Mouse (Mus musculus): Measurements from ENCODE around the gene Gpr176. TPM values are rescaled to one million over a fixed set of nuclear protein-coding genes. Genes with fewer than 3 reads are reported as not detected.
"Not testable (repeated sequence)": the region's sequence is repeated elsewhere in the genome, so short reads cannot be mapped to it uniquely, and the experiment has no call there.

Gene Gpr176
- polyA plus RNA-seq, 1 experiment from 2014 or later = 0.57 TPM

GRCm38 (mm10) chr2:118301041-118301545 is 72.1 kb downstream of the Gpr176 start:
- Histone ChIP-seq H3K4me1 (replicated peaks; ENCODE audit: control insufficient read depth, insufficient read depth, low read length) (no peaks in the 10 kb centered on the region), H3K27ac (ENCODE audit: low read depth, low read length) (no peak overlapping the region), H3K4me2 (replicated peaks; ENCODE audit: low read depth) (no peak overlapping the region), H3K4me3 (ENCODE audit: low read depth, low read length) (no peak overlapping the region), H3K36me3 (ENCODE audit: control insufficient read depth, insufficient read depth) (no peaks in the 10 kb centered on the region), H3K27me3 (replicated peaks; ENCODE audit: control insufficient read depth, insufficient read depth, low read length) (no peaks in the 10 kb centered on the region), H3K9me3 (ENCODE audit: control insufficient read depth) (no peaks in the 10 kb centered on the region), H3K9ac (ENCODE audit: low read depth, low read length) (no peak overlapping the region)
- WGBS = 85% methylated on average over 8 of the region's 8 CpGs
- ATAC-seq = no peak
- TF ChIP-seq CTCF (IDR thresholded peaks at IDR 0.05; ENCODE audit: low read depth) = no peak

GRCm38 (mm10) chr2:118299981-118300380 is 73.2 kb downstream of the Gpr176 start:
- no peak overlapping the region for H3K27ac ChIP-seq (ENCODE audit: low read depth, low read length)
- no peaks in the 10 kb centered on the region for H3K27me3 ChIP-seq (replicated peaks; ENCODE audit: control insufficient read depth, insufficient read depth, low read length)
- WGBS = 89% methylated on average over 2 of the region's 2 CpGs
- H3K4me2 ChIP-seq (replicated peaks; ENCODE audit: low read depth) = no peak overlapping the region
- H3K36me3 ChIP-seq (ENCODE audit: control insufficient read depth, insufficient read depth) = no peaks in the 10 kb centered on the region
- no peak for TF ChIP-seq CTCF (IDR thresholded peaks at IDR 0.05; ENCODE audit: low read depth)
- no peaks in the 10 kb centered on the region for H3K4me1 ChIP-seq (replicated peaks; ENCODE audit: control insufficient read depth, insufficient read depth, low read length)
- H3K9me3 ChIP-seq (ENCODE audit: control insufficient read depth) = no peaks in the 10 kb centered on the region
- ATAC-seq = no peak
- no peak overlapping the region for H3K4me3 ChIP-seq (ENCODE audit: low read depth, low read length)
- no peak overlapping the region for H3K9ac ChIP-seq (ENCODE audit: low read depth, low read length)

- H3K36me3 ChIP-seq (ENCODE audit: control insufficient read depth, insufficient read depth) = no peaks in the 10 kb centered on the region
- no peak overlapping the region for H3K27ac ChIP-seq (ENCODE audit: low read depth, low read length)
- no peak overlapping the region for H3K4me2 ChIP-seq (replicated peaks; ENCODE audit: low read depth)
- H3K9ac ChIP-seq (ENCODE audit: low read depth, low read length) = no peak overlapping the region
- 83% methylated on average over 4 of the region's 4 CpGs for WGBS
- H3K4me3 ChIP-seq (ENCODE audit: low read depth, low read length) = no peak overlapping the region
- ATAC-seq = no peak
- no peaks in the 10 kb centered on the region for H3K9me3 ChIP-seq (ENCODE audit: control insufficient read depth)
- no peaks in the 10 kb centered on the region for H3K27me3 ChIP-seq (replicated peaks; ENCODE audit: control insufficient read depth, insufficient read depth, low read length)
- no peak for TF ChIP-seq CTCF (IDR thresholded peaks at IDR 0.05; ENCODE audit: low read depth)
- no peaks in the 10 kb centered on the region for H3K4me1 ChIP-seq (replicated peaks; ENCODE audit: control insufficient read depth, insufficient read depth, low read length)
These were observed 74.6 kb downstream of the Gpr176 start for GRCm38 (mm10) chr2:118298601-118299000.

- H3K4me1 ChIP-seq (replicated peaks; ENCODE audit: control insufficient read depth, insufficient read depth, low read length) = no peaks in the 10 kb centered on the region
- no peak overlapping the region for H3K4me3 ChIP-seq (ENCODE audit: low read depth, low read length)
- H3K36me3 ChIP-seq (ENCODE audit: control insufficient read depth, insufficient read depth) = no peaks in the 10 kb centered on the region
- no peak for ATAC-seq
- no peaks in the 10 kb centered on the region for H3K9me3 ChIP-seq (ENCODE audit: control insufficient read depth)
- H3K27ac ChIP-seq (ENCODE audit: low read depth, low read length) = no peak overlapping the region
- TF ChIP-seq CTCF (IDR thresholded peaks at IDR 0.05; ENCODE audit: low read depth) = no peak
- 73% methylated on average over 2 of the region's 2 CpGs for WGBS
- H3K4me2 ChIP-seq (replicated peaks; ENCODE audit: low read depth) = no peak overlapping the region
- H3K27me3 ChIP-seq (replicated peaks; ENCODE audit: control insufficient read depth, insufficient read depth, low read length) = no peaks in the 10 kb centered on the region
- H3K9ac ChIP-seq (ENCODE audit: low read depth, low read length) = no peak overlapping the region
These were observed 75.3 kb downstream of the Gpr176 start for GRCm38 (mm10) chr2:118297966-118298365.

GRCm38 (mm10) chr2:118295505-118295904 is 77.7 kb downstream of the Gpr176 start:
- no peaks in the 10 kb centered on the region for H3K36me3 ChIP-seq (ENCODE audit: control insufficient read depth, insufficient read depth)
- no peaks in the 10 kb centered on the region for H3K27me3 ChIP-seq (replicated peaks; ENCODE audit: control insufficient read depth, insufficient read depth, low read length)
- no peak overlapping the region for H3K4me3 ChIP-seq (ENCODE audit: low read depth, low read length)
- H3K9me3 ChIP-seq (ENCODE audit: control insufficient read depth) = no peaks in the 10 kb centered on the region
- no peak overlapping the region for H3K9ac ChIP-seq (ENCODE audit: low read depth, low read length)
- TF ChIP-seq CTCF (IDR thresholded peaks at IDR 0.05; ENCODE audit: low read depth) = no peak
- 68% methylated on average over 7 of the region's 7 CpGs for WGBS
- ATAC-seq = no peak
- no peak overlapping the region for H3K27ac ChIP-seq (ENCODE audit: low read depth, low read length)
- no peak overlapping the region for H3K4me2 ChIP-seq (replicated peaks; ENCODE audit: low read depth)
- no peaks in the 10 kb centered on the region for H3K4me1 ChIP-seq (replicated peaks; ENCODE audit: control insufficient read depth, insufficient read depth, low read length)

- no peak for ATAC-seq
- Histone ChIP-seq H3K27ac (ENCODE audit: low read depth, low read length) (no peak overlapping the region), H3K27me3 (replicated peaks; ENCODE audit: control insufficient read depth, insufficient read depth, low read length) (no peaks in the 10 kb centered on the region), H3K36me3 (ENCODE audit: control insufficient read depth, insufficient read depth) (no peaks in the 10 kb centered on the region), H3K9me3 (ENCODE audit: control insufficient read depth) (peaks cover 3% of the 10 kb centered on the region; the same call in 1 of the 2 replicates), H3K4me2 (replicated peaks; ENCODE audit: low read depth) (no peak overlapping the region), H3K4me1 (replicated peaks; ENCODE audit: control insufficient read depth, insufficient read depth, low read length) (no peaks in the 10 kb centered on the region), H3K4me3 (ENCODE audit: low read depth, low read length) (no peak overlapping the region), H3K9ac (ENCODE audit: low read depth, low read length) (no peak overlapping the region)
- TF ChIP-seq CTCF (IDR thresholded peaks at IDR 0.05; ENCODE audit: low read depth) = no peak
- 90% methylated on average over 5 of the region's 5 CpGs for WGBS
These were observed 79.6 kb downstream of the Gpr176 start for GRCm38 (mm10) chr2:118293583-118293982.

- 68% methylated on average over 7 of the region's 7 CpGs for WGBS
- not testable (repeated sequence) for ATAC-seq; H3K4me3 ChIP-seq (ENCODE audit: low read depth, low read length); H3K4me2 ChIP-seq (replicated peaks; ENCODE audit: low read depth); H3K27ac ChIP-seq (ENCODE audit: low read depth, low read length); H3K27me3 ChIP-seq (replicated peaks; ENCODE audit: control insufficient read depth, insufficient read depth, low read length); H3K9ac ChIP-seq (ENCODE audit: low read depth, low read length); H3K4me1 ChIP-seq (replicated peaks; ENCODE audit: control insufficient read depth, insufficient read depth, low read length); H3K36me3 ChIP-seq (ENCODE audit: control insufficient read depth, insufficient read depth); H3K9me3 ChIP-seq (ENCODE audit: control insufficient read depth)
These were observed 84.2 kb downstream of the Gpr176 start for GRCm38 (mm10) chr2:118289066-118289460.
